Mouse (Mus musculus): Measurements from ENCODE around the gene Slc38a6.
A peak's percentile ranks its signal among the peaks of the same experiment; 100 is the strongest.

Slc38a6 gene

DNA sequence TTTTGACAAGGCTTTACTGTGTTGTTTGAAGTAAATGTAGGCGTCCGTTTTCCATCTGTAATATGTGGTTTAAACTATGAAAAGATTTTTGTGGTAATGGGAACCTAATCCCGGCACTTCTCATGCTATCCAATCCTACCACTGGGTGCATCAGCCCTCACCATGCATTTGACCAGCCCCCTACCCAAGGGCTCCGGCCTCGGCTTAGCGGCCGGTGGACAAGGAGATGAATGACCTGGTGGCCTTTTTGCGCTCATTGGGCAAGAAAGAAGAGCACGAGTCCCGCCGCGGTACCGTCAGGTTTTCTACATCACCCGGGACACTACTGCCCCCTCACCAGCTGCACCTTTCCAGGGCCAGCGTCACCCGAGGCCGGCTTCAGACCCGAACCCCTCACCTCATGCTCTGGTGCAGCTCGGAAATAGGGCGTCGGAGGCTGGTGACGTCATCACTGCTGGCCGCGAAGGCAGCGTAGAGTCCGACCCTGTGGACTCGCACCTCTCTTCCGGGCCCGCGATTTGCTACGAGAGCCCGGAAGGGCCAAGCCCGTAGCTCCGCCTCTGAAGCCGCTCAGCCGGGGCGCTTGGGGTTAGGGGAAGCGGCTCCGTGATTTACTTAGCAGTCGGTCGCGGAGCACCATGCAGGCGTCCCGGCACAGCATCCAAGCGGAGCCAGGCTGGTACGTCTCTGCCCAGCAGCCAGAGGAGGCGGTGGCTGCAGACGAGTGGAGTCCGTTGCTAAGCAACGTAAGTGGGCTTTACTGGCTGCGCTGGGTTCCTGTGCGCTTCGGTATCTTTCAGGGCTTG is at the start of gene Slc38a6, which contains the start of gene Trmt5:
Slc38a6 (plus strand) TSS at position 493 of the 806 bp plus-strand sequence.
Trmt5 (minus strand) TSS at position 424 of the 806 bp plus-strand sequence.
- no peak for DNase-seq (ENCODE audit: extremely low read depth, low read depth, low spot score)

DNA sequence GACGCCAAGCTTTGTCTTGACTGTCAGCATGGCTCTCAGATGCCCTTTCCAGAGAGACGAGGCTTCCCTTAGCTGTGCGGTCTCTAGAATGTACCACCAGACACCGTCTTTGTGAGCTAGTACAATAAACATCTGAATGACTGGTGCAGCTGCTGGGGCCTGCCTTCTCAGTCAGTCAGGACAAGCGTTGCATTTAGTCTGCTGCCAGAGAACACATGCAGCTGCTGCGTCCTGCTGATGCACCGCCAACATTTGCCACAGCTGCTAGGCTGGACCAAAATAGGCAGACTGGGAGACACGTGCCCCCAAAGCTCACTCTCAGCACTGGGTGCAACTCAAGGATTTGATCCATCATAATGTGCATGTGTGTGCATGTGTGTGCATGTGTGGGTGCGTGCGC is 44.6 kb upstream of the Slc38a6 start:
- DNase-seq (ENCODE audit: extremely low read depth, low read depth, low spot score): no peak

DNA sequence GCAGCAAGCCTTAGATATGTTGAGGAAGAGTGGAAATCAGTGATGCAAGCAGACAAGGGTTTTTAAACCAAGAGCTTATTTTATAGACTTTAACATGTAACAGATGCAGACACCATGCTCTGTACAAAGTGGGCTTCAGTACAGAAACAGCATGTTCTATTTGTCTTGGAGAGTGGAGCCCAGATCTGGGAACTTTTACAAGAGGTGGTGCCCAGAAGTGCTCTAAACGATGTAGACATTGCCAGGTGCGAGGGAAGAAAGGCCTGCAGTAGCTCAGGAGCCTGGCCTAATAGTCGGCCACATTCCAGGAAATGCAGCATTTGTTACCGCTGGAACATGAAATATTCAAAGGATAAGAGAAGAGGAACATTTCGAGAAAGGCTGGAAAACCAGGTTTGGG is 40.9 kb upstream of the Slc38a6 start:
- peak; percentile 90 for DNase-seq (ENCODE audit: extremely low read depth, low read depth, low spot score)

- DNase-seq (ENCODE audit: extremely low read depth, low read depth, low spot score): no peak
Measured at GRCm38 (mm10) chr12:73255006-73255405, 31.6 kb upstream of the Slc38a6 start.

- no peak for DNase-seq (ENCODE audit: extremely low read depth, low read depth, low spot score)
Measured at GRCm38 (mm10) chr12:73259269-73259668, 27.3 kb upstream of the Slc38a6 start.

GRCm38 (mm10) chr12:73260339-73260738 is 26.2 kb upstream of the Slc38a6 start:
- DNase-seq (ENCODE audit: extremely low read depth, low read depth, low spot score): no peak

DNA sequence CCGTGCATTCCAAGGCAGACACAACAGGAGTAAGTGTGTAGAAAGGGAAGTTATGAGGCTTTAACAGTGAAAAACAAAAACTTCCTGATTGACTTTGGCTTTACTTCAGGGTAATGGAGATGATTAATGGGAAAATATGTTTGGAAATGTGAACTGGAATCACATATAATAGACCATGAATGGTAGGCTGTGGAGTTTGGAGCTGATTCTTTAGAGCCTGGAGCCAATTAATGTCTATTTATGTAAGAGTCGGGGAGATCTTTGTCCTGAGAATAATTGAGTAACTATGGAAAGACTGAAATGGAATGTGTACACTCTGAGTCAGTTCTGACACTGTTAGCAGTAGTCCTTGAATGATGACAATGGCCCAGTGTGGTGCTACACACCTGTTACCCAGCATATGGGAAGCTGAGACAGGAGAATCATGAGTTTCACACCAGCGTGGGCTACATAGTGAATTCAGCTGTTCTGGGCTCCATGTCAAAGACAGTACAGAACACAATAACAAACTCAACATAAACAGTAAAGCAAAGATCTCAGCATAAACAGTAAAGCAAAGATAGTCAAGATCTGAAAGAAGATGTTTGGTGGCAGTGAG is 21.1 kb upstream of the Slc38a6 start:
- no peak for DNase-seq (ENCODE audit: extremely low read depth, low read depth, low spot score)

DNA sequence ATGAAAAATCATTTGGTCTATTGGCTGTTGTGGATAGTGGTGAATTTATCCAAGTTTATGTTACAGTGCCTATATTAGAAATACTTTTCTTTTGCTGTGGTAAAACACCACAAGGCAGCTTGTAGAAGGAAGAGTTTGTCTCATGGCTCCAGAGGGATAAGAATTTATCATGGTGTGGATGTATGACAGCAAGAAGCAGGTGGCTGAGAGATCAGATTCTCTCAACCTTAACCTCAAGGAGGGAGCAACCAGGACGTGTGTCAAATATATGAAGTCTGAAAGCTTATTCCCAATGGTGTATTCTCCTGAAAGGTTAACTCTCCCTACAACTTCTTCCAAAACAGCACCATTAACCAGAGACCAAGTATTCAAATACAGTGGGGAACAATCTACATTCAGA is 20.0 kb upstream of the Slc38a6 start:
- no peak for DNase-seq (ENCODE audit: extremely low read depth, low read depth, low spot score)

GRCm38 (mm10) chr12:73268497-73268896 is 18.1 kb upstream of the Slc38a6 start:
- DNase-seq (ENCODE audit: extremely low read depth, low read depth, low spot score): no peak

- no peak for DNase-seq (ENCODE audit: extremely low read depth, low read depth, low spot score)
Measured at GRCm38 (mm10) chr12:73269531-73269930, 17.0 kb upstream of the Slc38a6 start.

GRCm38 (mm10) chr12:73269933-73270332 is 16.6 kb upstream of the Slc38a6 start:
- DNase-seq (ENCODE audit: extremely low read depth, low read depth, low spot score): no peak

GRCm38 (mm10) chr12:73274921-73275320 is 11.7 kb upstream of the Slc38a6 start:
- DNase-seq (ENCODE audit: extremely low read depth, low read depth, low spot score): no peak

GRCm38 (mm10) chr12:73287609-73288008 is 1.0 kb downstream of the Slc38a6 start:
- no peak for DNase-seq (ENCODE audit: extremely low read depth, low read depth, low spot score)

GRCm38 (mm10) chr12:73288626-73289025 is 2.0 kb downstream of the Slc38a6 start:
- DNase-seq (ENCODE audit: extremely low read depth, low read depth, low spot score): no peak

- no peak for DNase-seq (ENCODE audit: extremely low read depth, low read depth, low spot score)
Measured at GRCm38 (mm10) chr12:73294884-73295283, 8.3 kb downstream of the Slc38a6 start.

GRCm38 (mm10) chr12:73295505-73296140 is 9.0 kb downstream of the Slc38a6 start:
- no peak for DNase-seq (ENCODE audit: extremely low read depth, low read depth, low spot score)

DNA sequence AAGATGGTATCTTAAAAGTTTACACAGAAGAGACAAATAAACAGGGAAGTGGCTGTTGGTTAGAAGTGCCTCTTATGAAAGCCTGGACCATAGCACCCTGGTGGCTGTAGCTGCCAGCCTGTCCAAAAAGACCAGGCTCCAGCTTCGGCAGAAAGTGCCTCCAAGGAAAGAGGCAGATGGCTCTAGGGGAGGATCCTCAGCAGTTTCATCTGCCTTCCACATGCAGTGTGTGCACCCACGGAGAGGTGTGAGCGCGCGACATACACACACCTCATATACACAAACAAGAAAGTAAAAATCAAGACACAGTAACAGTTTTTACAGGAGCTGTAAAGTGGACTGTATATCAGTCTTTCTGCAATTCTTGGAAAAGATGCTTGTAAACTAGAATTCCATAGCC is 12.0 kb downstream of the Slc38a6 start:
- no peak for DNase-seq (ENCODE audit: extremely low read depth, low read depth, low spot score)

GRCm38 (mm10) chr12:73300531-73300930 is 14.0 kb downstream of the Slc38a6 start:
- no peak for DNase-seq (ENCODE audit: extremely low read depth, low read depth, low spot score)

DNA sequence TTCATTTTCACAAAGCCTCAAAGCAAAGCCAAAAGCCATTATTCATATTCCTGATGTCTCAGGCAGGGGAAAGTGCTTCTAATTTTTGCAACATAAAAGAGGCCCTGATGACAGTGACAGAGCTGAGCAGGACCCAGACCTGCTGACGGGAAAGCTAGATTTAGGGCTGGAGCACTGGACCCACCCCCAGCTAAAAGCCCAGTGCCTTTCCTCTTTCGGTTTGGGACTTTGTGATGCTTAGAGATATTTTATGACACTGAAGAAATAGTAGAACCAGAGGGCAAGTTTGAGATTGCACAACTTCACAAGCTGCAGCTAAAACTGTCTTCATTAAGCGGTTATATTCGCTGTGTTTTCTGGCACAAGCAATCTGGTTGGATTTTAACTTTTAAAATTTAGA is 18.1 kb downstream of the Slc38a6 start:
- peak; percentile 64 for DNase-seq (ENCODE audit: extremely low read depth, low read depth, low spot score)

DNA sequence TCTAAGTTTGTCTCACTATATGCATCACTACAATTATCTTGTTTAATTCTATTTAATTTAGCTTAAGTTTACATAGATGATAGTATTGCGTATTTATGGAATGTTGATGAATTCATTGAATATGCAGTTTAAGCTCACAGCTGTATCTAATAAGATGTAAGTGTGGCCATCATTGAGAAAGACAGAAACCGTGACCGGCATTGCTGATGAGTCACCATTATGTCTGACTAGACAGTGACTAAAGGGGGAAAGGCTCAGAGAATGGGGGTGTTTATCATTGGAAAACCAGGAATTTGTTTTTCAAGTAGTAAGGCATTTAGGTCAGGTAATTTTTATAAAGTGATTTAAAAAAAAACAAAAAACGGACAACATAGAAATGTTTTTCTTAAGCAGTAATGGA is 21.2 kb downstream of the Slc38a6 start:
- no peak for DNase-seq (ENCODE audit: extremely low read depth, low read depth, low spot score)

GRCm38 (mm10) chr12:73308711-73309110 is 22.1 kb downstream of the Slc38a6 start:
- no peak for DNase-seq (ENCODE audit: extremely low read depth, low read depth, low spot score)
